Mouse (Mus musculus) midbrain, embryonic 13.5 days (tissue): ENCODE measurements at regions not wholly inside any gene's neighbourhood (a gene's known extent, or its start where the extent isn't known, plus 50 kb on each side); places are given as distances from the start of the nearest gene placed in this dataset.

Experiments used
- ATAC-seq: fragments of 200-750 bp; cut with Nextera tagmentation; 2 replicates; pipeline ENCODE4 v1.8.0; 2017; ENCODE audit warnings: mild to moderate bottlenecking, moderate TSS enrichment, moderate library complexity
- H3K27ac ChIP-seq: fragments of 300-500 bp; sonication (generic); 2 replicates; pipeline ENCODE4 v1.5.1; 2015; ENCODE audit warnings: inconsistent platforms, mild to moderate bottlenecking, moderate library complexity
- H3K27me3 ChIP-seq: fragments of 300-500 bp; sonication (generic); 2 replicates; pipeline ENCODE4 v1.6.1; 2015; ENCODE audit warnings: mild to moderate bottlenecking, inconsistent platforms
- H3K36me3 ChIP-seq: fragments of 300-500 bp; sonication (generic); 2 replicates; pipeline ENCODE4 v1.6.1; 2015; ENCODE audit warnings: mild to moderate bottlenecking, inconsistent platforms
- H3K4me1 ChIP-seq: fragments of 300-500 bp; sonication (generic); replicated peaks from 2 replicates; pipeline ENCODE4 v1.6.1; 2015; ENCODE audit warnings: inconsistent platforms
- H3K4me2 ChIP-seq: fragments of 300-500 bp; sonication (generic); replicated peaks from 2 replicates; pipeline ENCODE4 v1.6.1; 2015; ENCODE audit warnings: moderate library complexity, mild to moderate bottlenecking, inconsistent platforms
- H3K4me3 ChIP-seq: fragments of 300-500 bp; sonication (generic); replicated peaks from 2 replicates; pipeline ENCODE4 v1.5.1; 2015; ENCODE audit warnings: mild to moderate bottlenecking, inconsistent platforms
- H3K9ac ChIP-seq: fragments of 300-500 bp; sonication (generic); replicated peaks from 2 replicates; pipeline ENCODE4 v1.6.1; 2015; ENCODE audit warnings: mild to moderate bottlenecking, inconsistent platforms
- H3K9me3 ChIP-seq: fragments of 300-500 bp; sonication (generic); 2 replicates; pipeline ENCODE4 v1.6.1; 2016; ENCODE audit warnings: mild to moderate bottlenecking, inconsistent platforms
- WGBS: fragments of 180-500 bp; shearing (Covaris S2); methylation state at CpG from one replicate; pipeline ENCODE4 v1.1.7; 2015; 5-methylcytosine and 5-hydroxymethylcytosine counted together

DNA sequence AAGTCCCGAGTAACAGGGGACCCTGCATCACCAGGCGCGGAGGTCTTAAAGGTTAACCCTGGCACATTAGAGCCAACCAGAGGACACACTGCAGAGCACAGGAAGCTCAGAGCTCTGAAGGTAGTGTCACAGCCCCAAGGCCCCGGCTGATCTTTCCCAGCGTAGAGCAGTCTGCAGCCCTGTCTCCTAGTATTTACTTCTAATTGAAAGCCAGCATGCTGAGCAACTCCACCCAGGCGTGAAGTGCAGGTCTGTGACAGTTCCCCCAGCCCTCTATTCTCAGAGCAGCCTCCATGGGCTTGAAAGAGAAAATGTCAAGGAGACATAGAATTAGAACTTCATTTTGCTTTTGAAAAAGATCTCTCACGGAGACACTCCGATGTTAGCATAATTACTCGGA is 187.0 kb upstream of the Rybp start:
- H3K4me3 ChIP-seq, result no peak overlapping the region
- peaks cover 9% of the 10 kb centered on the region; the same call in 1 of the 2 replicates for H3K27me3 ChIP-seq
- H3K9ac ChIP-seq, result no peak overlapping the region
- peaks cover 11% of the 10 kb centered on the region; the same call in 1 of the 2 replicates for H3K9me3 ChIP-seq
- no peak overlapping the region for H3K27ac ChIP-seq
- H3K36me3 ChIP-seq, result no peaks in the 10 kb centered on the region
- ATAC-seq, result no peak
- H3K4me1 ChIP-seq, result peaks cover 5% of the 10 kb centered on the region; the same call in 1 of the 2 replicates
- no peak overlapping the region for H3K4me2 ChIP-seq
- WGBS, result 50% methylated on average over 9 of the region's 9 CpGs

DNA sequence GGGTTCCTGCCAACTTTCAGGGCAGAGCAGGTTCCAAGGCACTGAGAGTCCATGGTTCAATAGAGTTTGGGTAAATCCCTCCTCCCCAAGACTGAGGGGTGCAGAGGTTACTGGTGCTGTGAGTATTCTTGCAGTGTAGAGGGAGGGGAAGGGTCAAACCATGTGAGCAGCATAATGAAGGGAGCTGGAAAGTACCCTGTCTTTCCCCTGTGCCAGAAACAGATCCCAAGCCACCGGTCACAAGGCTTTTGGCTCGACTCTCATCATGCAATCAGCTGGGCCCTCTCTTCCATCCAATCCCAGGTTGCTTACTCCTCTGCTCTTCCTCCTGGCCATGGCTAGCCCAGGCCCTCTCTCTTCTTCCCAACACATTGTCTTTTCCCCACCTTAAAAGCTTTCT is 182.8 kb upstream of the Rybp start:
- peaks cover 11% of the 10 kb centered on the region; the same call in 1 of the 2 replicates for H3K9me3 ChIP-seq
- peaks cover 15% of the 10 kb centered on the region for H3K27me3 ChIP-seq
- WGBS, result 91% methylated on average over 2 of the region's 2 CpGs
- H3K4me1 ChIP-seq, result no peaks in the 10 kb centered on the region
- no peaks in the 10 kb centered on the region for H3K36me3 ChIP-seq
- no peak overlapping the region for H3K4me3 ChIP-seq
- H3K4me2 ChIP-seq, result no peak overlapping the region
- no peak overlapping the region for H3K9ac ChIP-seq
- no peak overlapping the region for H3K27ac ChIP-seq
- no peak for ATAC-seq

DNA sequence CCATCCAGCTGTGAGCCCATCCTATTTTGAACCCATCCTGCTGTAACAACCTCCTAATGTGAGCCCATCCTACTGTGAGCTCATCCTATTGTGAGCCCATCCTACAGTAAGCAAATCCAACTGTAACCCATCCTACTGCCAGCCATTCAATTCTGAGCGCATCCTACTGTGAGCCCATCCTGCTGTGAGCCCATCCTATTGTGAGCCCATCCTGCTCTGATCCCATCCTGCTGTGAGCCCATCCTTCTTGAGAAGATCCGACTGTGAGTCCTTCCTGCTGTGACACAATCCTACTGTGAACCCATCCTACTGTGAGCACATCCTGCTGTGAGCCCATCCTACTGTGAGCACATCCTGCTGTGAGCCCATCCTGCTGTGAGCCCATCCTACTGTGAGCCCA is 175.5 kb upstream of the Rybp start:
- Histone ChIP-seq H3K27ac (no peak overlapping the region), H3K4me1 (no peaks in the 10 kb centered on the region), H3K9me3 (peaks cover 25% of the 10 kb centered on the region), H3K36me3 (no peaks in the 10 kb centered on the region), H3K4me3 (no peak overlapping the region), H3K9ac (no peak overlapping the region), H3K4me2 (no peak overlapping the region), H3K27me3 (peaks cover 9% of the 10 kb centered on the region; the same call in 1 of the 2 replicates)
- no peak for ATAC-seq
- 81% methylated on average over 2 of the region's 2 CpGs for WGBS

DNA sequence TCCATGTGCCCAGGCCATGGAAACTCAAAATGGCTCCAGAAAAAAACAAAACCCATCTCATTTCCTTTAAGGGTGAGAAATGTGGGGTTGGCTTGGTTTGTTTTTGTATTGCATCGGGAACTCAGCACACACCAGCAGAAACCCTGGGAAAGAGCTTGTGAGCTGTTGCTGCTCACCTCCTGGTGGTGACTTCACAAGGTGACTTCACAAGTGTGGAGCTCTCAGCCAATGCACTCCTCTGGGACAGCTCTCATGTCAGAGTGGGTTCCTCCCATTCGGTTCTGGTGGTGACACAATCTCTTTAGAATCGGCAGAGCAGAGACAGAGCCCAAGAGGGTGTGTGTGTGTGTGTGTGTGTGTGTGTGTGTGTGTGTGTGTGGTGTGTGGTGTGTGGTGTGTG is 166.1 kb upstream of the Rybp start:
- Histone ChIP-seq H3K9ac (no peak overlapping the region), H3K4me1 (0 out of 2 replicates have a peak, but pooled peaks cover 6% of the 10 kb centered on the region), H3K27me3 (no peaks in the 10 kb centered on the region), H3K27ac (no peak overlapping the region), H3K4me2 (no peak overlapping the region), H3K9me3 (peaks cover 6% of the 10 kb centered on the region), H3K36me3 (no peaks in the 10 kb centered on the region), H3K4me3 (no peak overlapping the region)
- 93% methylated on average over 3 of the region's 3 CpGs for WGBS
- ATAC-seq, result no peak

DNA sequence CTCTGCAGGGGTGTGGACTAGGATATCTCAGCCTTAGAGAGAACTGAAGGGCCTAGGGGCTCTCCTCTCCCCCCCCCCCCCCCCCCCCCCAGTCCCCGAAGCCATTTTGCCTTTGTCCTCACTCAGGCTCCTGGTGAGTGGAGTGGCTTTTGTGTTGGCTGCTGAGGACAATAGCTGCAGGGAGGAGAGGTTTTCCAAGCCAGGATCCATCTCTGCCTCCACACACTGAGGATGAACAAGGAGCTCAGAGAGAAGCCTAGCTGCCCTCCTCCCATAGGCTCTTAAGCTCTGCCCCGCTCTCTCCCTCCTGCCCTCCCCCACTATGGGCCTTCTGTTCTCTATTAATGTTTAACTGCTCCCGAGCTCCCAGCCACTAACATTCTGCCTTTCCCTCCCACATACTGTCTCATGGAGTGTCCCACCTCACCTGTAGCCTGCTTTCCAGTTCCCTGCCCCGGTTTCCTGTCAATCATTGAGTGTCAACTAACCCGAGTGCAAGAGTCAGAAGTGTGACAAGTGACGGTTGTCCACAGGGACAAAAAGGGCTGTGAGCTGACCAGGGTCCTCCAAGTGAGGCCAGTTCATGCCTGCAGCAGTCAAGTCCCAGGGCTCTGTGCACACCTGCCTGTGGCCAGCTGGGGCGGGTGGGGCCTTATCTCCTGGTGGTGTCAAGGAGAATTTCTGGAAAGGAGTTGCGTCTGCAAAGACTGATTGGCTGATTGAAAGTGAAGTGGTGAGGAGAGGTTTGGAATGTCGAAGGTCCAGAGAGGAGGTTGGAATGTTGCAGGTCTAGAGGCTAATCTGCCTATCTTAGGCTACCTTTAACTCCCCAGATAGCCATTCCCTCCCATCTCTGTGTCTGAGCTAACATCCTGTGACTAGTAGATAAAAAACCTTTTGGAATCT is 165.1 kb upstream of the Rybp start:
- H3K36me3 ChIP-seq, result no peaks in the 10 kb centered on the region
- 58% methylated on average over 8 of the region's 9 CpGs for WGBS

DNA sequence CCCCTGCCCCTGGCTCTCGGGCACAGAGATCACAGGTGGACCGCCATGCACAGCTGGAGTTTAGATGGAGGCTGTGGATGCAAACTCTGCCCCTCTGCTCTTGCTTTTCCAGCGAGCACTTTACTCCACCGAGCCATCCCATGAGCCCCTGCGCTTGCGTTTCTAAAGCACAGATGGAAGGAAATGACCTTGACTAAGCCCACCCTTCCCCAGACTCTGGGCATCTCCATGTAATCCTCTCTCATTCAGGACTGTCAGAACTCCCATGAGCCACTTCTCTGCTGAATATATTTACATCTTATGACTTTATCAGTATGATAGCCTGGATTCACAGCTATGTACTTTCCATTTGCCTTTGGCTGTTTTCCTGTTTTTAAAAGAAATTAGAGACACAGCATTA is 162.8 kb upstream of the Rybp start:
- no peak overlapping the region for H3K9ac ChIP-seq
- WGBS, result 77% methylated on average over 6 of the region's 6 CpGs
- 0 out of 2 replicates have a peak, but pooled peaks cover 4% of the 10 kb centered on the region for H3K9me3 ChIP-seq
- H3K27me3 ChIP-seq, result peaks cover 10% of the 10 kb centered on the region
- no peak overlapping the region for H3K4me3 ChIP-seq
- no peaks in the 10 kb centered on the region for H3K36me3 ChIP-seq
- ATAC-seq, result peak; percentile 70
- no peak overlapping the region for H3K27ac ChIP-seq
- H3K4me1 ChIP-seq, result peaks cover 16% of the 10 kb centered on the region
- no peak overlapping the region for H3K4me2 ChIP-seq

More for the DNA sequence above, 165.1 kb upstream of the Rybp start:
- Histone ChIP-seq H3K27ac (no peak overlapping the region), H3K4me3 (no peak overlapping the region), H3K9me3 (0 out of 2 replicates have a peak, but pooled peaks cover 4% of the 10 kb centered on the region), H3K27me3 (no peaks in the 10 kb centered on the region), H3K4me1 (peaks cover 9% of the 10 kb centered on the region), H3K9ac (no peak overlapping the region), H3K4me2 (no peak overlapping the region)
- 0 out of 2 replicates have a peak, but pooled peaks have one; percentile 18 for ATAC-seq

DNA sequence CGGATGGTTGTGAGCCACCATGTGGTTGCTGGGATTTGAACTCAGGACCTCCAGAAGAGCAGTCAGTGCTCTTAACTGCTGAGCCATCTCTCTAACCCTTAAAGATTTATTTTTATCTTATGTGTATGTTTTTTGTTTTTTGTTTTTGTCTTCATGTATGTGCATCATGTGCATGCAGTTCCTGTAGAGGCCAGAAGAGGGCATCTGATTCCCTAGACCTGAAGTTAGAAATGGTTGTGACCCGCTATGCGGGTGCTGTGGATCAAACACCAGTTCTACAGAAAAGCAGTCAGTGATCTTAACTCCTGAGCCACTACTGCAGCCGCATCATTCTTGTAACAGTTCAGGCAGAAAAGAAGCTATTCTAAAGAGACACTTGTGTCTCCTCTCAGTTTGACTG is 161.8 kb upstream of the Rybp start:
- Histone ChIP-seq H3K27me3 (peaks cover 15% of the 10 kb centered on the region), H3K9ac (no peak overlapping the region), H3K36me3 (no peaks in the 10 kb centered on the region), H3K4me2 (no peak overlapping the region), H3K4me3 (no peak overlapping the region), H3K4me1 (peaks cover 16% of the 10 kb centered on the region), H3K9me3 (0 out of 2 replicates have a peak, but pooled peaks cover 4% of the 10 kb centered on the region), H3K27ac (no peak overlapping the region)
- ATAC-seq, result no peak
- 97% methylated on average over 4 of the region's 4 CpGs for WGBS

DNA sequence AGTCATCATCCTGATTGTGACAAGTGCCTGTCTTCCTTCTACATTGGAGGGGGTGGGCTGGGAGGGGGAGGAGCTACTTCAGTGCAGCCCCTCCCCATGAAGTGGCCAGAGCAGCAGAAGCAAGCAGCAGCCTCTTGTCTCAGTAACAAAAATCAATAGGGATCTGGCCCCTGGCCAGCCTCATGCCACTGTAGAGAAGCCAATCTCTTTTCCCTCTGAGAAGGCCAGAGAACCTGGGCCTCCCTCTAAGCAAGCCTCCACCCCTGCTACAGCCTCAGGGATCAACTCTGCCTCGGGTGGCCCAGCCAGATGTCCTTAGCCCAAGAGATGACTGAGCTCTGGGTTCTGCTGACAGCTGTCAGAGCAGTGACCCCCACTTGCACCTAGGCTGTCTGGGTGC is 159.9 kb upstream of the Rybp start:
- Histone ChIP-seq H3K4me3 (no peak overlapping the region), H3K27me3 (peaks cover 15% of the 10 kb centered on the region), H3K4me2 (no peak overlapping the region), H3K9me3 (0 out of 2 replicates have a peak, but pooled peaks cover 4% of the 10 kb centered on the region), H3K36me3 (no peaks in the 10 kb centered on the region), H3K9ac (no peak overlapping the region), H3K4me1 (peaks cover 13% of the 10 kb centered on the region), H3K27ac (no peak overlapping the region)
- 20% methylated on average over 1 of the region's 1 CpGs for WGBS
- no peak for ATAC-seq

DNA sequence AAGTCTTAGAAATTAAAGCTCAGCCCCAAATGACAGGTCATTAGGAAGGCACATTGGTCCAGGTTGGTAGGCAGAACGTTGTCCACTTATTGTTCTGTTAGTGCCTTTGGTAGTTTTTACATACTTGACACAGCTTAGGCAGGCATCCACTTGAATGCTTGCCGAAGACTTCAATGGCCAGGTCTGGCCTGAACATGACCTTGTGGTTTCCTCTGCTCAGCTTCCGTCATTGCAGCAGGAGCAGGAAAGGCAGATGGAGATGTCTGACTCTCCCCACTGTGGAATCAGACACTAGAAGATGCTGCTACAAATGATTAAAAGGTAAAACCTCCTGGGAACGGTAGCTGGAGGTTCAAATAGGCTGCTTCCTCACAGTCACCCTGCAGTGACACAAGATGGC is 159.5 kb upstream of the Rybp start:
- WGBS, result 75% methylated on average over 4 of the region's 4 CpGs
- 0 out of 2 replicates have a peak, but pooled peaks cover 4% of the 10 kb centered on the region for H3K9me3 ChIP-seq
- H3K4me3 ChIP-seq, result no peak overlapping the region
- H3K4me2 ChIP-seq, result no peak overlapping the region
- H3K9ac ChIP-seq, result no peak overlapping the region
- no peak overlapping the region for H3K27ac ChIP-seq
- no peak for ATAC-seq
- no peaks in the 10 kb centered on the region for H3K36me3 ChIP-seq
- peaks cover 15% of the 10 kb centered on the region for H3K27me3 ChIP-seq
- peaks cover 10% of the 10 kb centered on the region for H3K4me1 ChIP-seq

DNA sequence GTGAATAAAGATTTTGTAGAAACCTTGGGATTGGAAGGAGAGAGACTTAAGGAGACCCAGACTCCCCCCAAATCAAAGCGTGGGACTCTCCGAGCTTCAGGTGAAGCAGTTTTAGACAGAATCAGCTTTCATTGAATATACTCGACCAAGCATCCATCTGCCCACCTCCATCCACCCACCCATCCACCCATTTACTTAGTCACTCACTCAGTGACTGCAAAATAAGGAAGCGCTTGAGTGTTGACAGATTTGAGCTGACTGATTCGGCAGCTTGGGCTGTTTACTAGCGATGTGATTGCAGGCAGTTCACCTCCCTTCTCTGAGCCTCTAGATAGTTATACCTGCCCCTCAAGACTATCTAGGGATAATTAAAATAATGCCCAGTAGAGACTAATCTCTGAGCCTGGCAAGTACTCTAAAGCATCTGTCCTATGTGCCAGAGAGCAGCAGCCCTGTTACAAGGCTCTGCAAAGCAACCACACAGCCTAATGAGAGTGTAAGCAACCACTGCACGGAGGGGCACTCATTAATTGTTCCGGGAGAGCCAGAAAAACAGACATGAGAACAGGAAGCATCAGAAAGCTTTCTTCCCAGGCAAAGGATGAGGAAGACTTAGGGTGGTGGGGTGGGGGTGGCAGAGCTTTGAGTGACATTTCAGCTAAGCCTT is 151.9 kb upstream of the Rybp start:
- Histone ChIP-seq H3K9ac (peak overlapping the region; percentile 44; the same call in 1 of the 2 replicates), H3K4me1 (peaks cover 20% of the 10 kb centered on the region), H3K27ac (peak overlapping the region; percentile 51; the same call in 1 of the 2 replicates), H3K27me3 (peaks cover 60% of the 10 kb centered on the region), H3K36me3 (no peaks in the 10 kb centered on the region), H3K9me3 (no peaks in the 10 kb centered on the region), H3K4me2 (peak overlapping the region; percentile 57), H3K4me3 (peak overlapping the region; percentile 29)
- 12% methylated on average over 8 of the region's 8 CpGs for WGBS
- ATAC-seq, result no peak; the same call in 1 of the 2 replicates

DNA sequence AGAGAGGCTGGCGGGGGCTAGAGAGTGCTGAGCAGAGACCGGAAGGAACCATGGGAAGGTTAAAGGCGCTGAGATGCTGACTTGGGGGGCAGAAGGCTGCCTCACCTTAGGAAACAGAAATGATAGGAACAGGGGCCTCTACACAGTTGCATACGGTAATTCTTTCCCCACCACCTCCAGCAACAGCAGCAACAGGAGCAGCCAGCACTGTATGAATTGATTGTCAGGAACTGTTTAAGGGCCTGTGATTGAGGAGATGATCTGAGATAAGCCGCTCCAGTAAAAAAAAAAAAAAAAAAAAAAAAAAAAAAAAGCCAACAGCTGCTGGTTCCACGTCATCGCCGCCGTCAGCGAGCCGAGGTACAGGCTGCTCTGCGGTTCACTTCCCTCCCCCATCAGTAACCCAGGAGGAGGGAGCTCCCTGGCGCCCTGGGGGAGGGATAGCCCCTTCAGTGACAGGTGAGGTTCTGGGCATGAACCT is 151.3 kb upstream of the Rybp start:
- ATAC-seq, result peak; percentile 72
- peak overlapping the region; percentile 44; the same call in 1 of the 2 replicates for H3K9ac ChIP-seq
- no peaks in the 10 kb centered on the region for H3K36me3 ChIP-seq
- peaks cover 65% of the 10 kb centered on the region for H3K27me3 ChIP-seq
- peak overlapping the region; percentile 57 for H3K4me2 ChIP-seq
- WGBS, result 2% methylated on average over 13 of the region's 13 CpGs
- peaks cover 20% of the 10 kb centered on the region for H3K4me1 ChIP-seq
- peak overlapping the region; percentile 51 for H3K27ac ChIP-seq
- peak overlapping the region; percentile 29 for H3K4me3 ChIP-seq
- no peaks in the 10 kb centered on the region for H3K9me3 ChIP-seq

DNA sequence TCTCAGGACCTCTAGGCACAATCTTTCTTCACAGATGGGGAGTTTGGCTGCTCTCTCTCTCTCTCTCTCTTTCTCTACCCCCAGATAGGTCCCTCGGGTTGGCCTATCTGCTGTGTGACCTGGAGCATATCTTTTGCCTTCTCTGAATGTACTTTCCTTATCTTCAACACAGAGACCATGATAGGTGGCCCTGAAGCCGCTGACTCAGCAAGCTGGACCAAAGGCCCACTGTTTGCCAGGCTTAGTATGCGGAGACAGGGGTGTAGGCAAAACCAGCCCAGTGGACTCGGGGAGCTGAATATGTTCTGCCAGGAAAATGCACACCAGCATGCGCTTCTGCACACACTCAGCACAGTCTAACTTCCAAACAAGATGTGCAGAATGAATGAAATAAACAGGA is 150.7 kb upstream of the Rybp start:
- Histone ChIP-seq H3K4me3 (no peak overlapping the region; the same call in 1 of the 2 replicates), H3K27me3 (peaks cover 69% of the 10 kb centered on the region), H3K4me1 (peaks cover 25% of the 10 kb centered on the region), H3K9ac (peak overlapping the region; percentile 44; the same call in 1 of the 2 replicates), H3K9me3 (no peaks in the 10 kb centered on the region), H3K27ac (peak overlapping the region; percentile 35; the same call in 1 of the 2 replicates), H3K36me3 (no peaks in the 10 kb centered on the region), H3K4me2 (peak overlapping the region; percentile 57)
- 44% methylated on average over 5 of the region's 5 CpGs for WGBS
- no peak for ATAC-seq
